11 mouse cellular contexts compared by ENCODE assay signal in the genomic region with DNA sequence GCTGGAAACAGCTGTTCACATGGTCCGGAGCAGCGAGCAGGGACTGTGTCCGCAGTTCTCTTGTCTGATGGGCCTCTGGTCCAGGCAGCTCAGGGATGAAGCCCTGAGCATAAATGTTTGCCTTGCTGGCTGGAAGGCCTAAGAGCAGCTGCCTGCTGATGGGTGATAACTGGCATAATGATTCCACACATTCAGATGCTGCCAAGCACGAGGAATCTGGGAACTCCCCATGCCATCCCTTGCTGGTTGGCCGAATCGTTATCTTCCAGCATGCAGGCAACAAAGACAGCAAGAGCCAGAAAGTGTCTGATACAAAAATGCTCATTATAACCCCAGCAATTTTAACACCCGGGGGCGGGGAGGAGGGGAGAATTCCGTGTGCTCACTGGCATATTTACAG.
DNase-seq lines count a peak whose midpoint lies in the region.
"Had no signal": no experiment of that assay in that cellular context is flagged by ENCODE, and none has a peak within 500 bp of the region (broad histone marks: within the 10 kb centered on the region; RNA-seq: fewer than 3 reads in every experiment).

No protein-coding gene starts in this region.

- peak; percentile 29 to 42 for DNase-seq in cerebellum, postnatal 14 days
- DNase-seq in cerebellum, adult 11 months, result no peak
- DNase-seq in layer of hippocampus, postnatal 10 days (ENCODE audit: low spot score in 2 of 2), result peak; percentile 27 to 28
- no peak for DNase-seq in layer of hippocampus, postnatal 36 days
- peak; percentile 4 for DNase-seq in testis, postnatal 14 days (ENCODE audit: low spot score)
- no peak for DNase-seq in testis, postnatal 10 days (ENCODE audit: low spot score)
- DNase-seq in gastrocnemius, postnatal 14 days, result no peak
- DNase-seq in heart, adult 18-20 months, result no peak
- DNase-seq: lung, adult 2 months; spleen, adult 18-20 months; thymus, postnatal 36 days had no signal

- intact Hi-C loops in gastrocnemius, postnatal 14 days (cut with DNase I; ENCODE audit: low total_unique reads), result no loop called here

Comparison
In these comparisons a context has a peak if more than half of its experiments do, and no peak if none do; other contexts are left out.
1. DNase-seq: peak in cerebellum, postnatal 14 days (2 of 2), layer of hippocampus, postnatal 10 days (2 of 2) and testis, postnatal 14 days (single experiment); none in cerebellum, adult 11 months (single experiment), layer of hippocampus, postnatal 36 days (0 of 2), testis, postnatal 10 days (single experiment), gastrocnemius, postnatal 14 days (single experiment) and heart, adult 18-20 months (0 of 2).